Mouse (Mus musculus) hindbrain, embryonic 10.5 days (tissue): ENCODE results near the gene Pck2. TPM values are rescaled to one million over a fixed set of nuclear protein-coding genes. Genes with fewer than 3 reads are reported as not detected.

Source experiments
- DNase-seq: peaks from one replicate; pipeline ENCODE4 v3.0.0-alpha.2; 2017; ENCODE audit warnings: low spot score
- H3K27ac ChIP-seq: fragments of 300-500 bp; sonication (generic); 2 replicates; pipeline ENCODE4 v1.5.1; 2016; ENCODE audit warnings: mild to moderate bottlenecking, moderate library complexity
- H3K27me3 ChIP-seq: fragments of 300-500 bp; sonication (generic); 2 replicates; pipeline ENCODE4 v1.6.1; 2016; ENCODE audit warnings: mild to moderate bottlenecking; ENCODE audit not compliant: poor library complexity, insufficient read depth, severe bottlenecking
- H3K36me3 ChIP-seq: fragments of 300-500 bp; sonication (generic); 2 replicates; pipeline ENCODE4 v1.6.1; 2016; ENCODE audit warnings: mild to moderate bottlenecking, moderate library complexity
- H3K4me1 ChIP-seq: fragments of 300-500 bp; sonication (generic); replicated peaks from 2 replicates; pipeline ENCODE4 v1.6.1; 2016; ENCODE audit warnings: mild to moderate bottlenecking
- H3K4me3 ChIP-seq: fragments of 300-500 bp; sonication (generic); 2 replicates; pipeline ENCODE4 v1.5.1; 2016; ENCODE audit warnings: mild to moderate bottlenecking, moderate library complexity
- H3K9me3 ChIP-seq: fragments of 300-500 bp; sonication (generic); 2 replicates; pipeline ENCODE4 v1.6.1; 2016; ENCODE audit warnings: mild to moderate bottlenecking, moderate library complexity
- WGBS: fragments of 180-500 bp; shearing (Covaris S2); methylation state at CpG from one replicate; pipeline ENCODE4 v1.1.7; 2016; 5-methylcytosine and 5-hydroxymethylcytosine counted together
- polyA plus RNA-seq: library from polyadenylated mRNA; unstranded; fragments of >200 nt; fragmentation: Nextera tagmentation; extraction: Ambion mirVana; gene quantifications from 2 replicates; pipeline ENCODE4 v1.2.1, GENCODE M21; 2016

The Pck2 gene
- polyA plus RNA-seq, 1 experiment from 2014 or later = 18.5 TPM

GRCm38 (mm10) chr14:55584303-55584701, 44.2 kb downstream of the Pck2 start:
- Histone ChIP-seq H3K4me1 (peaks cover 21% of the 10 kb centered on the region), H3K36me3 (peaks cover 49% of the 10 kb centered on the region), H3K4me3 (peak overlapping the region; percentile 67), H3K27ac (peak overlapping the region; percentile 82; the same call in 1 of the 2 replicates), H3K9me3 (no peaks in the 10 kb centered on the region), H3K27me3 (peaks cover 7% of the 10 kb centered on the region; the same call in 1 of the 2 replicates)
- DNase-seq = no peak
- WGBS = 37% methylated on average over 5 of the region's 5 CpGs

GRCm38 (mm10) chr14:55584702-55585565, 44.9 kb downstream of the Pck2 start, which contains the start of gene Emc9:
Emc9 (minus strand) TSS chr14:55585302.
- DNase-seq = peak; percentile 66
- H3K9me3 ChIP-seq = no peaks in the 10 kb centered on the region
- H3K36me3 ChIP-seq = peaks cover 48% of the 10 kb centered on the region
- H3K27me3 ChIP-seq = peaks cover 7% of the 10 kb centered on the region; the same call in 1 of the 2 replicates
- peak within 1 kb of the TSS; percentile 67 for H3K4me3 ChIP-seq
- H3K4me1 ChIP-seq = peaks cover 18% of the 10 kb centered on the region
- H3K27ac ChIP-seq = peak within 1 kb of the TSS; percentile 82
- 1% methylated on average over 43 of the region's 43 CpGs for WGBS

- H3K9me3 ChIP-seq = no peaks in the 10 kb centered on the region
- peak overlapping the region; percentile 23; the same call in 1 of the 2 replicates for H3K27ac ChIP-seq
- H3K4me3 ChIP-seq = peak overlapping the region; percentile 67
- peaks cover 23% of the 10 kb centered on the region for H3K4me1 ChIP-seq
- no peak for DNase-seq
- H3K36me3 ChIP-seq = peaks cover 42% of the 10 kb centered on the region
- WGBS = 62% methylated on average over 6 of the region's 6 CpGs
- H3K27me3 ChIP-seq = peaks cover 7% of the 10 kb centered on the region; the same call in 1 of the 2 replicates
Measured at GRCm38 (mm10) chr14:55585566-55585960, 45.5 kb downstream of the Pck2 start.

GRCm38 (mm10) chr14:55586149-55586548, 46.1 kb downstream of the Pck2 start:
- peaks cover 36% of the 10 kb centered on the region for H3K36me3 ChIP-seq
- peaks cover 24% of the 10 kb centered on the region for H3K4me1 ChIP-seq
- H3K27ac ChIP-seq = no peak overlapping the region
- peaks cover 7% of the 10 kb centered on the region; the same call in 1 of the 2 replicates for H3K27me3 ChIP-seq
- no peak for DNase-seq
- WGBS = 91% methylated on average over 2 of the region's 2 CpGs
- no peaks in the 10 kb centered on the region for H3K9me3 ChIP-seq
- no peak overlapping the region for H3K4me3 ChIP-seq

DNA sequence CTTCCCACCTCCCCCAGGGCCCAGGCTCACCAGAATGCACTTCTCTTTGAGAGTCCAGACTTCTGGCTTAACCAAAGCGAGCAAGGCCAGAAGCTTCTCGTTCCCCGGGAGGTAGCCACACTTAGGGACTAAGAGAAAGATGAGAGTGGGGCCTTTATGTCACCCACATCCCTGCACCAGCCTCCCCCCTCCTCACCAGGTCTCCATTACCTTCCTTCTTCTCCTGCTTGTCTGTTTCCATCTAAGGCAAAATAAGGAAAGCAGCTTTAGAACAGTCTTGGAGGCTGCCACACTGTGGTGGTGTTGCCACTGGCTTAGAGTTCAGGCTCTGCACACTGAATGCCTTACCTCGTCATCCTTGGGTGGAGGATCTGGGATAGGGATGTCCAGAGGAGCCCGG, 49.2 kb downstream of the Pck2 start:
- 95% methylated on average over 5 of the region's 5 CpGs for WGBS
- no peak for DNase-seq
- peaks cover 33% of the 10 kb centered on the region for H3K36me3 ChIP-seq
- no peaks in the 10 kb centered on the region; the same call in 1 of the 2 replicates for H3K27me3 ChIP-seq
- H3K4me3 ChIP-seq = no peak overlapping the region
- H3K9me3 ChIP-seq = no peaks in the 10 kb centered on the region
- no peak overlapping the region for H3K27ac ChIP-seq
- peaks cover 47% of the 10 kb centered on the region for H3K4me1 ChIP-seq

- Histone ChIP-seq H3K27ac (peak overlapping the region; percentile 94), H3K4me1 (peaks cover 41% of the 10 kb centered on the region), H3K27me3 (no peaks in the 10 kb centered on the region), H3K36me3 (peaks cover 39% of the 10 kb centered on the region), H3K4me3 (peak overlapping the region; percentile 86), H3K9me3 (no peaks in the 10 kb centered on the region)
- DNase-seq = no peak
- 89% methylated on average over 11 of the region's 11 CpGs for WGBS
Measured at GRCm38 (mm10) chr14:55589771-55590448, 49.8 kb downstream of the Pck2 start.

GRCm38 (mm10) chr14:55590748-55591330, 50.8 kb downstream of the Pck2 start, which contains the start of gene Psme2:
Psme2 (minus strand) TSS chr14:55591113.
- Histone ChIP-seq H3K36me3 (peaks cover 49% of the 10 kb centered on the region), H3K27ac (peak within 1 kb of the TSS; percentile 94), H3K4me1 (peaks cover 33% of the 10 kb centered on the region), H3K9me3 (no peaks in the 10 kb centered on the region), H3K27me3 (no peaks in the 10 kb centered on the region), H3K4me3 (peak within 1 kb of the TSS; percentile 86)
- DNase-seq = peak; percentile 93
- 1% methylated on average over 22 of the region's 22 CpGs for WGBS

DNA sequence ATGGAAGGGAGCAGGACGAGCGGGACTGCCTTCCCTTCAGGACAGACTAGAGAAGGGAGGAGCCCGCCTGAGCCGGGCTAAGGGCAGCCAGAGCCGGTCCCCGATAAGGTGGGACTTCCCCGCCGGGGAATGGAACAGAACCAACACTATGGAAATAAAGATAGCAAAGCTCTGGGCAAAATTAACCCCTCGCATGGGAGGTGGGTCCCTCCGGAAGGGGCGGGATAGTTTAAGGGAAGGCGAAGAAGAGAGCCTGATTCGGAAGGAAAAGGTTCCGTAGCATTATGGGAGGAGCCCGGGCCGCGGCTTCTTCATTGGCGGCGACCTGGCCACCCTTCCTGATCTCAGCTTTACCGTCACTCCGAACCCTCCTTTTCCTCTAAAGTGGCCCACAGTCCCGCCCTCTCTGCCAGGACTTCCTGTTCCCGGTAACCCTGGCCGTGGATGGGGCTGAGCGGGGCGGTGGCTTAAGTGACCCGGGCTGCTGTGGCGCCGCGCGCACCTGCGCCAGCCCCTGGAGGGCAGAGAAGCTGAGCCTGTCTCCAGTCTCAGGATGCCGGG, 51.3 kb downstream of the Pck2 start, which contains the start of gene Rnf31:
TSS of gene Rnf31 (plus strand) at position 378 of the 561 bp plus-strand sequence.
- peaks cover 33% of the 10 kb centered on the region for H3K4me1 ChIP-seq
- peak; percentile 91 for DNase-seq
- peak within 1 kb of the TSS; percentile 86 for H3K4me3 ChIP-seq
- H3K36me3 ChIP-seq = peaks cover 54% of the 10 kb centered on the region
- no peaks in the 10 kb centered on the region for H3K9me3 ChIP-seq
- H3K27me3 ChIP-seq = no peaks in the 10 kb centered on the region
- H3K27ac ChIP-seq = peak within 1 kb of the TSS; percentile 94
- WGBS = under 1% methylated on average over 33 of the region's 33 CpGs

DNA sequence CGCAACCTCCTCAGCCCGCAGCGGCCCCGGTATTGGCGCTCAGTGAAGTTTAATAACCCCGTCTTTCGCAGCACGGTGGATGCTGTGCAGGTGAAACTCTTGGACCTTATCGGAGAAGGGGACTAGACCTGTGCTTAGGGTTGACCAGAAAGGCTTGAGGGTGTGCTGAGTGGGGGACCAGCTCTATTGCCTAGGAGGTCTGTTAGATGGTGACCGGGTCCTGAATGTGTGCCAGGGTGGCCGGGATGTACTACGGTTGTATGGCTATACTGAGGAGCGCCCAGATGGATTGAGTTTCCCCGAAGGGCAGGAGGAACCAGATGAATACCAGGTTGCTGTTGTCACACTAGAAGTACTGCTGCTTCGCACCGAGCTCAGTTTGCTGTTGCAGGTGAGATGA, 52.2 kb downstream of the Pck2 start:
- H3K27ac ChIP-seq = peak overlapping the region; percentile 94
- DNase-seq = no peak
- H3K4me3 ChIP-seq = peak overlapping the region; percentile 86
- peaks cover 58% of the 10 kb centered on the region for H3K36me3 ChIP-seq
- peaks cover 33% of the 10 kb centered on the region for H3K4me1 ChIP-seq
- 12% methylated on average over 16 of the region's 16 CpGs for WGBS
- H3K27me3 ChIP-seq = no peaks in the 10 kb centered on the region
- no peaks in the 10 kb centered on the region for H3K9me3 ChIP-seq

GRCm38 (mm10) chr14:55596036-55596690, 56.1 kb downstream of the Pck2 start:
- Histone ChIP-seq H3K4me3 (no peak overlapping the region), H3K27me3 (no peaks in the 10 kb centered on the region), H3K27ac (no peak overlapping the region), H3K4me1 (peaks cover 23% of the 10 kb centered on the region), H3K36me3 (peaks cover 76% of the 10 kb centered on the region), H3K9me3 (no peaks in the 10 kb centered on the region)
- DNase-seq = no peak
- WGBS = 80% methylated on average over 13 of the region's 13 CpGs

- H3K9me3 ChIP-seq = no peaks in the 10 kb centered on the region
- H3K27me3 ChIP-seq = no peaks in the 10 kb centered on the region
- H3K4me1 ChIP-seq = peaks cover 7% of the 10 kb centered on the region
- no peak overlapping the region for H3K27ac ChIP-seq
- peaks cover 99% of the 10 kb centered on the region for H3K36me3 ChIP-seq
- no peak overlapping the region for H3K4me3 ChIP-seq
- DNase-seq = no peak
- WGBS = 93% methylated on average over 21 of the region's 21 CpGs
Measured at GRCm38 (mm10) chr14:55598521-55599390, 58.7 kb downstream of the Pck2 start.
